Mouse (Mus musculus) retina, embryonic 14.5 days (tissue): Measurements from ENCODE around the gene Dclre1c.
A peak's percentile ranks its signal among the peaks of the same experiment; 100 is the strongest.

ENCODE experiments used
- DNase-seq: peaks from one replicate; pipeline ENCODE4 v3.0.0-alpha.2; 2015; ENCODE audit warnings: low spot score

Gene Dclre1c

DNA sequence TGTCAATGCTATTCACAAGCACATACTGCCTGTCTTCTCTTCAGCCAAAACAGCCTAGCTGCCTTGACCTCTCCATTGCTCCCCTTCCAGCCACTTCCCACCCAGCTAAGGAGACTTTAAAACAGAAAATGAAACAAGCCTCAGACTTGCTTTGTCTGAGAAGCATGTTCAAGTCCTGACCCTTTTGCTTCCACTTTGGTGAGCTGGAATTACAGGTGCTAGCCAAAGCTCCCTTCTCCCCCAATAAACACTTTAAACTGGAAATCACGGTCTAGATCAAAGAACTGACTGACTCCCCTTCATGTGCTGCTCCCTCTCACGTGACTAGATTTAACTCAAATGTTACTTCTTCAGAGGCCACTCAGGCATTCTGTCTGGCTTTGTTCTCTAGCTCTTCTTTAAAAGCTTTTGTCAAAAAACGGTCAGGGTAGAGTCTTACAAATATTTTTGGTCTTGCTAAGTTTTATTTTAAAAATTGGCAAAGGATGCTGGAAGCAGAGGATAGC is 51.9 kb downstream of the Dclre1c start:
- no peak for DNase-seq

DNA sequence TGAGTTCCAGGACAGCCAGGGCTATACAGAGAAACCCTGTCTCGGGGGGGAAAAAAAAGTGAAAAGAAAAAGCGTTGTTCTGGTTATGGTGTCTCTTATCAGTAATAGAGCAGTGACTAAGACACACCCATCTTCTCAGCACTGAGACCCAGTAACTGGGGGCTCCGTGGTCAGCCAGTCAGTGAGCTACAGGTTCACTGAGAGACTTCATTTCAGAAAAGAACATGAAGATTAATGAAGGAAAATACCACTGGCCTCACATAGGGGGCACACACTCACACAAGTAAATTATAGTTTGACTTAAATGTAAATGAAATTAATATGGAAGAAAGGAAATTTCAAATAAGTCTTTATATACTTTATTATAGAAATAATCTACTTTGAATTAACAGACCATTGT is 56.3 kb downstream of the Dclre1c start:
- DNase-seq = no peak

DNA sequence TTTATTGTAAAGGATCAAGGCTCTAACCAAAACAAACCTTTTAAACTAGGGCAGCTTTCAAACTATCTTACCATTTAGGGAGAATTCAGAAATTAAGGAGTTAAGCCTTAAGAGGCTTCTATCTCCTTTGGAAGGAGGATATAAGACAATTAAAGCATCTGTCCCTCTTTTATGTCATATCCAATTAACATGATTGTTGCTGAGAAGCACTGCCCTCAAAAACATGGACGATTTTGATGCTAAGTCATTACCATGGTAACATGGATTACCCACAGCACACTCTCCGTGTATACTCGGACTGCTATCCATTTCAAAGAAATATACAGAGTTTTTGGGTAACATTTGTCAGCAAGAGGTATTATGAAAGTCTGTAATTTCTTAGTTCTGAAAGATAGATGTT is 65.9 kb downstream of the Dclre1c start:
- peak; percentile 67 for DNase-seq

DNA sequence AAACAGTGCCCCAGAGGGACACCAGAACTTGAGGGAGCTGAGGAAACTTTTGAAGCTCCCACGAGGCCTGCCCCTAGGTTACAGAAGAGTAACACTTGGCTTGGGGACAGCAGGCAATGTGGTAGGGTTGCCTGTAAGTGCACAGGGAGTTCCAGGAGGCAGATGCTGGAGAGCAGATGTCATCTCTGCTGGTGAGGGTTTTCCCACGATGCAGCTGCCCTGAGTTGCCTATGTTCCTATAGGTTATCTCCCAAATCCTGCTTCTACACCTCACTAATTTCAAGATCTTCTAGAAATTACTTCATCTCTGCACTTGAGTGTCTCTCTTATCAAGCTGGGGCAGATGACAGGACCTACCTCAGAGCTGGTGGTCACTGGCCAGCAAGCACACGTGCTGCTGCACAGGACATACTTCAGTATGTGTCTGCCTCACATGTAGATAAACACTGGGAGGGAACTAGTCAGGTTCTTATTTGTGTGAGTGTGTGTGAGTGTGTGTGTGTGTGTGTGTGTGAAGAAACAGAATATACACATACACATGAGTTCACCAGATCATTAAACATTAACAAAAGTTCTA is 70.0 kb downstream of the Dclre1c start:
- no peak for DNase-seq

DNA sequence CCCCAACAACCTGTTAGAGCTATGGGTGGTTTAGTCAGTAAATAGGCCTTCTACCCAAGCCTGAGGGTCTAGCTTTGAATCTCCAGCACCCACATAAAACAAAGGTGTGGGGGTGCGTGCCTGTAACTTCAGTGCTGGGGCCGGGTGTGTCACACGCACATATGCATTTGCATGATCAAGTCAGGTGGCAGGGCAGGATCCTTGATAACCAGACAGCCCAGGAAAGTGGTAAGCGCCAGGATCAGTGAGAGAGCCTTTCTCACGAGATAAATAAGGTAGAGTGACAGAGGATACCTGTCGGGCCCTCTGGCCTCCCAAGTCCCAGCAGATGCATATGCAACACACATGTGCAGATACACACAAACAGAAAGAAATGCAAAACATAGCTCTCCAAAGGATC is 75.6 kb downstream of the Dclre1c start:
- DNase-seq = no peak

DNA sequence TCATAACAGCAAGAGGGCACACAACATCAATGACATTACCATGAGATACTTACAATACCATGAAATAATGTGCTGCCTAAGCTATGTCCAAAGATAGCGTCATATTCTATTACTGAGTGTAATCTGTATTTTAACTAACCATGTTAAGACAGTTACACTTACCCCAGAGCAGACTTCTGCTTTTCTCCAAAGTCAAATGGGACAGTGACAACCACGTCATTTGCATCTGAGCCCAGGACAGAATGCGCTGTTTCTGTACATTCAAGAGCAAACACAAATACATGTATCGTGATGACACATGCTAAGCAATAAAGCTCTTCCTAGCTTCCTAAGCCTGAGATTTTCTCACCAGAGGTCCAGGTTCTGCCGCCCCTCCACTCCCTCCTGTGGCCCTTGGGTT is 77.0 kb downstream of the Dclre1c start:
- no peak for DNase-seq

DNA sequence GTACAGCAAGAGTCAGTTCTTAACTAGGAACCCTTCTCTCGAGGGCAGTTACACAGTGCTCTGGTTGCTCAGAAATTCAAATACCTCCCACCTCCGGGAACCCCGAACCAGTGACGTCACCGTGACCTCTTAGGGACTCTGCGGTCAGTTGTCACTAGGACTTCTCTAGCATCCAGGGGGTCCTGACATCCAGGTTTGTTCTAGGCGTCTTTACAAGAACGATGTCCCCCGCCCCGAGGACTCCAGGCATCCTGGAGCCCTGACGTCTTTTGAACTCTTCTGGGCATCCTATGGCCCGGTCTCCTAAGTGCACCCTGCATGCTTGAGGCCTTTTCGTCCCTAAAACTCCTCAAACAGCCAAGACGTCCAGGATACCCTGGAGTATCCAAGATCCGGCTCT is 88.1 kb downstream of the Dclre1c start:
- DNase-seq = peak; percentile 64

DNA sequence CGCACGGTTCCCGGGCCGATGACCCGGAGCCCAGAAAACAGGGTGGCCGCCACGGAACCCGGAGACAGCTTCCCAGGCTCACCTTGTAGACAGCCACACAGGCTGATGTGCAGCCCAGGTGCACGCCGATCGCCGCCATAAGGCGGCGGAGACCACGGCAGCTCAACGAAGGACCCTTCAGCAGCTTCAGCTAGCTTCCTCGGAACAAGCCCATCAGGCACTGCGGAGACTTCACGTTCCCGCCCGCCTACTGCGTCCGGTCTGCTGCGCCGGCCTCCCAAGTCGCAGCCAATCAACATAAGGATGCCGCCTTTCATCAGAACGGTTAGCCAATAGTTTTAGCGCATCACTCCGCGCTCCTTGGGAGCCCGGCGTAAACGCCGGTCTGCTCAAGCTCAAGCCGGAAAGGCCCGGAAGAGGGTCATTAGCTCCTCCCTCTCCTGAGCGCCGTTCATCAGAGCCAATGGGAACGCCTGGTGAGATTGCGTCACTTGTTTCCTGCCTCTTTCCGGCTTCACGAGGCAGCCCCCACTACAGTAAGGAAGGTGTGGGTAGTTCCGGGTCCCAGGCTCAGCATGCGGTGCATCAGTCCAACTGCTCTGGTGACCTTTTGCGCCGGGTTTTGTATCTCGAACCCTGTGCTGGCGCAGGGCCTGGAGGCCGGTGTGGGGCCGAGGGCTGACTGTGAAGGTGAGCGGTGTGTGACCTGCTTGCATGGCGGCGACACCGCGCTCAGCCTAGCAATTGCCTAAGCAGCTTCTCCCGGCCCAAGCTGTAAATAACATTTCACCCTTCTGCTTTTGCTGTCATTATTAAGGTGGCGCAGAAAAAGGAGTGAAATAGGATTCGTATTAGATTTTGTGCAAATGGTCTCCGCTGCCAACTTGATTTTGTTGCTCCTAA is 88.9 kb downstream of the Dclre1c start, which contains the start of the genes Gm45902, Hspa14 and Cdnf:
TSS of gene Gm45902 (minus strand) at position 239 of the 903 bp plus-strand sequence.
TSS of gene Hspa14 (minus strand) at position 263 of the 903 bp plus-strand sequence.
TSS of gene Cdnf (plus strand) at position 479 of the 903 bp plus-strand sequence.
- peak; percentile 98 for DNase-seq
